Mouse (Mus musculus) activated CD4-positive, CD25-positive, alpha-beta regulatory T cell (primary cell): ENCODE data around the gene Ttc36. TPM values are rescaled to one million over a fixed set of nuclear protein-coding genes. Genes with fewer than 3 reads are reported as not detected.

Experiments used
- polyA plus RNA-seq, 2 experiments: library from polyadenylated mRNA; unstranded; fragments of 100-300 nt; shearing (Covaris generic); gene quantifications; one replicate each; pipeline ENCODE4 v1.2.1; 2017

The Ttc36 gene
- under 1 TPM in 1 of 2 experiments, not detected in 1; 0.24 TPM for polyA plus RNA-seq

GRCm38 (mm10) chr9:44802808-44803450 lies at the start of gene Ttc36:
Gene Ttc36 (minus strand): TSS chr9:44803072.

GRCm38 (mm10) chr9:44799102-44799957 lies 3.5 kb downstream of the Ttc36 start, which contains the start of gene Tmem25:
Gene Tmem25 (minus strand): TSS chr9:44799307.

GRCm38 (mm10) chr9:44767101-44768028 lies 35.5 kb downstream of the Ttc36 start, which contains the start of the genes Arcn1 and Ift46:
Gene Arcn1 (minus strand): TSS chr9:44767845.
Gene Ift46 (plus strand): TSS chr9:44767908.

Other genes with a start within 250 kb of the Ttc36 start
- 10 to 100 TPM; 18.4 to 24.1 TPM for gene Cxcr5, start 241.2 kb downstream of the Ttc36 start, polyA plus RNA-seq
- gene Ddx6, start 198.2 kb downstream of the Ttc36 start, polyA plus RNA-seq = 10 to 100 TPM; 44.8 to 45.3 TPM
- gene Treh, start 129.8 kb downstream of the Ttc36 start, polyA plus RNA-seq = not detected
- gene Phldb1, start 67.9 kb downstream of the Ttc36 start, polyA plus RNA-seq = 1 to 10 TPM in 1 of 2 experiments, under 1 TPM in 1; 0.18 to 1.2 TPM
- 100 to 1,000 TPM; 150 to 159 TPM for gene Arcn1, start 35.2 kb downstream of the Ttc36 start, polyA plus RNA-seq
- 10 to 100 TPM; 36.3 to 37.9 TPM for gene Ift46, start 35.2 kb downstream of the Ttc36 start, polyA plus RNA-seq
- gene Tmem25, start 3.8 kb downstream of the Ttc36 start, polyA plus RNA-seq = under 1 TPM in 1 of 2 experiments, not detected in 1; 0.09 TPM
- gene Kmt2a, start 78.2 kb upstream of the Ttc36 start, polyA plus RNA-seq = 10 to 100 TPM; 65.3 to 78.7 TPM
- gene Atp5l, start 117.7 kb upstream of the Ttc36 start, polyA plus RNA-seq = 100 to 1,000 TPM; 431 to 474 TPM
- gene Ube4a, start 162.5 kb upstream of the Ttc36 start, polyA plus RNA-seq = 10 to 100 TPM; 34.1 to 51.6 TPM
- gene Cd3g, start 177.4 kb upstream of the Ttc36 start, polyA plus RNA-seq = 1,000 to 10,000 TPM; 1,406 to 1,429 TPM
- gene Cd3d, start 178.7 kb upstream of the Ttc36 start, polyA plus RNA-seq = 1,000 to 10,000 TPM in 1 of 2 experiments, 100 to 1,000 TPM in 1; 999 to 1,041 TPM
- 1,000 to 10,000 TPM; 1,185 to 1,542 TPM for gene Cd3e, start 206.6 kb upstream of the Ttc36 start, polyA plus RNA-seq
- gene Mpzl2, start 236.7 kb upstream of the Ttc36 start, polyA plus RNA-seq = under 1 TPM; 0.05 to 0.34 TPM